Mouse (Mus musculus) WW6 (cell line): ENCODE results near the gene Lgals4.
"Not testable (repeated sequence)": the region's sequence is repeated elsewhere in the genome, so short reads cannot be mapped to it uniquely, and the experiment has no call there.

Source experiments
- DNase-seq: peaks from one replicate; pipeline ENCODE4 v3.0.0-alpha.2; 2013; ENCODE audit warnings: low read depth, low spot score

Gene Lgals4

GRCm38 (mm10) chr7:28865481-28866300, 32.0 kb downstream of the Lgals4 start:
- peak; percentile 65 for DNase-seq

- DNase-seq: no peak
Observed at GRCm38 (mm10) chr7:28866769-28867507, 33.3 kb downstream of the Lgals4 start.

- DNase-seq: not testable (repeated sequence)
Observed at GRCm38 (mm10) chr7:28867508-28868340, 34.1 kb downstream of the Lgals4 start.

- DNase-seq: no peak
Observed at GRCm38 (mm10) chr7:28870901-28871664, 37.4 kb downstream of the Lgals4 start.

- no peak for DNase-seq
Observed at GRCm38 (mm10) chr7:28874565-28874964, 40.9 kb downstream of the Lgals4 start.

- no peak for DNase-seq
Observed at GRCm38 (mm10) chr7:28876099-28876498, 42.4 kb downstream of the Lgals4 start.

- no peak for DNase-seq
Observed at GRCm38 (mm10) chr7:28877155-28877554, 43.5 kb downstream of the Lgals4 start.

GRCm38 (mm10) chr7:28877856-28878255, 44.2 kb downstream of the Lgals4 start:
- DNase-seq: no peak

- peak; percentile 65 for DNase-seq
Observed at GRCm38 (mm10) chr7:28879606-28880005, 46.0 kb downstream of the Lgals4 start.

- DNase-seq: no peak
Observed at GRCm38 (mm10) chr7:28880554-28880953, 46.9 kb downstream of the Lgals4 start.

- no peak for DNase-seq
Observed at GRCm38 (mm10) chr7:28881199-28881598, 47.5 kb downstream of the Lgals4 start, which contains the start of gene Capn12. Capn12 (plus strand) TSS chr7:28881422.

GRCm38 (mm10) chr7:28883039-28883438, 49.4 kb downstream of the Lgals4 start:
- DNase-seq: no peak

GRCm38 (mm10) chr7:28883704-28884103, 50.0 kb downstream of the Lgals4 start:
- not testable (repeated sequence) for DNase-seq

GRCm38 (mm10) chr7:28886486-28886885, 52.8 kb downstream of the Lgals4 start:
- DNase-seq: no peak

- DNase-seq: no peak
Observed at GRCm38 (mm10) chr7:28888701-28889161, 55.1 kb downstream of the Lgals4 start.
